Mouse (Mus musculus) frontal cortex, adult (tissue): ENCODE measurements at regions not wholly inside any gene's neighbourhood (a gene's known extent, or its start where the extent isn't known, plus 50 kb on each side); places are given as distances from the start of the nearest gene placed in this dataset.

ENCODE experiments used
- ATAC-seq: cut with Nextera tagmentation; 2 replicates; pipeline ENCODE4 v1.9.2; 2017; ENCODE audit warnings: mild to moderate bottlenecking, moderate library complexity, mixed read lengths; ENCODE audit not compliant: low TSS enrichment

DNA sequence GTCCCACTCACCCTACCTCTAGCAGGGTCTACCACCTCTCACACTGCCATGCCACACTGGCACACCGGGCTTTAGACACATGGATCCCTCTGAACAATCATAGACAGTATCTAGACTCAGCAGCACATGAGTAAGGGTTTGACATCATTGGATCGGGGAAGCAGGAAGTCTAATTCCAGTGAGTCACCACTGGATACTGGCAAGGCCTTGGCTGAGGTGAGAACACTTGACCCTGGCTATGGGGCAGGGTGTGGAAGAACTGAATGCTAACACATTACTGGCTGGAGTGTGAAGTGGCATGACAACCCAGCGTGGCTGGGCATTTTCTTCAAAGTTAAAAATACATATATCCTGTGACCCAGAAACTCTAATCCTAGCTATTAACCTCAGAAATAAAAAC is 114.4 kb downstream of the H2afy start:
- no peak for ATAC-seq

DNA sequence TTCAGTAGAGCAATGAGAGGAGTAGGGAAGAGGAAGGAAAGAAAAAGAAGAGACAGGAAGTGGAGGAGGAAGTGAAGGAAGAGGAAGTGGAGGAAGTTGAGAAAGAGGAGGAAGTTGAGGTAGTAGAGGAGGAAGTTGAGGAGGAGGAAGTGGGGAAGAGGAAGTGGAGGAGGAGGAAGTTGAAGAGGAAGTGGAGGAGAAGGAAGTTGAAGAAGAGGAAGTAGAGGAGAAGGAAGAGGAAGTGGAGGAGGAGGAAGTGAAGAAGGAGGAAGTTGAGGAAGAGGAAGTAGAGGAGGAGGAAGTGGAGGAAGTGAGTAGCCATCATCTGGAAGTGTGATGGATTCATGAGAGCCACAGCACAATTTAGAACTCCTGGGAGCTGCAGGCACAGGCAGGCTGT is 122.2 kb downstream of the H2afy start:
- ATAC-seq = no peak

DNA sequence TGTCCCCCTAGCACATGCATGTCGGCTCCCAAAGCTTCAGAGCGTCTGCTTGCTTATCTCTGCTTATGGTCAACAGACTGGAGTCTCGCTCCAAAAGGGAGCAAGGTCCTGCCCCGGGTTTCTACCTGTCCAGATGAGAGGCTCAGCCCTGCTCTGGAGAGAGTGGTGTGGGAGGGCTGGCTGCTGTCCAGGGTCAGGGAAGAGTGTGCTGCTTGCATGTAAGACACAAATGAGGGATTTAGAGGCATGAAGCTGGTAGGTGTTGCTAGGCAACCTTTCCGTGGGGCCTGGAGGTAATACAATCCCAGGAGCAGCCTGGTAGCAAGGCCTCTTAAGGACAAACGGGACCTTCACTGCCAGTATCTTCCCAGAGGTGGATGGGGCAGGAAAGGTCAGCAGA is 125.7 kb downstream of the H2afy start:
- ATAC-seq = no peak

DNA sequence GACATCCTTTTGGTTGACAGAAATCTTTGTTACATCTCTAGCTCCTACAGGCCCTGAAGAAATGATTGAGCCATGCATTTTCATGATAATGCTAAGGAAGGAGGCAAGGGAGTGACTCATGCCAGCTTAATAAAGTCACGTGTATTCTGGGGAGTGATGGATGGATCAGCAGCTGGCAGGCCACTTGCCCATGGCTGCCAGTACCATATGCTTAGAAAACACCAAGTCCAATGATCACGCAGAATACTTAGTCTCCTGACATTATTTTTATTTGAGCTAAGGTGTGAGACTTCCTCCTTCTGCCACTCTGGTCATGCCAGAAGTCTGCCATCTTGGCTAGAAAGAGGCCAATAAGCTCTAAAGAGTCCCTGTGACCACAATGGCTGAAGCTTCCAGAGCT is 129.3 kb downstream of the H2afy start:
- no peak for ATAC-seq

DNA sequence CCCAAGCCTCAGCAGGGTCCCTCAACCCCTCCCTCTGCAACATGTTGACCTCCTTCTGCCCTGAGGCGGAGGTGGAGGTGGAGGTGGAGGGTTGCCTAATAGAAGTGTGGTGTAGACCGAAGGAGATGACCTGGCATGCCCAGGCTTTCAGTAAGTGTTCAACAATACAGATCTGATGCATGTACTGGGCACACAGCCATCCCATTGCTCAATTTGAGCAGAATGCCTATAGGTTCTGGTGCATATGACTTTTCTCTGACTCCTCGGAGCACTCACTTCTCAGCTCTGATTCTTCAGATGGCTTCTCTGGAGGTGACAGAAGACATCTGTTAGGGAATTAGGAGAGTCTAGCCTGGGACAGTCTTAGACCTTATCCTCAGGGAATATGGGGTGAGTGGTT is 130.4 kb downstream of the H2afy start:
- no peak for ATAC-seq

DNA sequence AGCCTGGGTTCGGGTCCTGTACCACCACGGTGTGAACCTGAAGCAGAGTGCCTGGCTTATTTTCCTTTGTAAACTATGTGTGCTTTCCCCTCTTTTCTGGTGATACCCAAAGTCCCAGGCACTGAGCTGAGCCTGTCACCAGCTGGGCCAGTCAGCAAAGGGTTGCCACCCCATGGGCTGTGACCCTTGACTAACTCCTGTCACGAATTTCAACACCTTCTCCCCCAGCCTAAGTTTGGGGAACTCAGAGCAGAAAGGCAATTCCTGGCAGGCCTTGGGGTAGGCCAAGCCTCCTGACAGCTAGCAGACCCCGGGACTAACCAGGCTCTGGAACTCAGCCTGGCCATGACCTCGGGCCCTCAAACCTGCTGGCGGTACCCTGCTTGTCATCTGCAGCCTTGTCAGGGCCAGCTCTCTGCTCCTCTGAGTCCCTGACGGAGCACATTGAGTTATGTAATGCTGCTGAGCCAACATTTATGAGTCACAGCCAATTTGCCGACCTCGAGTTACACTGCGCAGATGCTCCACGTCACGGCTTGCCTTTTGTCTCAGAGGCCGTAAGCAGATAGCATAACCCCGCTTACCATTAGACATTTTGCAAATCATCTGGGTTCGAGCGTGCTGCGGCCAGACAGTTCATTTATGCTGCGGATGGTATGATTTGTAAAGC is 132.3 kb downstream of the H2afy start:
- ATAC-seq = peak; percentile 93

DNA sequence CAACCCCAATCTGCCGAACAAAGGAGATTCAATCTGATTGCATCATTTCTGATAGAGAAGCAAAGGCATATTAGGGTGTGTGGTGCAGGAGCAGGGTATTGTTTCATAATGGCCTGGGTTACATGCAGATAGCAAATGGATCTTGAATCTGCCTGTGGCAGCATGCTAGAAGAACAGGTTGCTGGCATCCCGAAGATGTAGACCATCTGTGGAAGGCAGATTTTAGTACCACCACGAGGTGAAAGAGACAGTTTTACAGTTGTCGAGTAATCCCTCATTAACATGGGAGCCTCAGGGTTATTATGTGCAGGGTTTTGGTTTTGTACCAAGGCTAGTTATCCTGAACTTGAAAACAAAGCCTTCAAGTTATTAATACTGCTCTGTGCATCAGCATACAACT is 140.9 kb downstream of the H2afy start:
- no peak for ATAC-seq

DNA sequence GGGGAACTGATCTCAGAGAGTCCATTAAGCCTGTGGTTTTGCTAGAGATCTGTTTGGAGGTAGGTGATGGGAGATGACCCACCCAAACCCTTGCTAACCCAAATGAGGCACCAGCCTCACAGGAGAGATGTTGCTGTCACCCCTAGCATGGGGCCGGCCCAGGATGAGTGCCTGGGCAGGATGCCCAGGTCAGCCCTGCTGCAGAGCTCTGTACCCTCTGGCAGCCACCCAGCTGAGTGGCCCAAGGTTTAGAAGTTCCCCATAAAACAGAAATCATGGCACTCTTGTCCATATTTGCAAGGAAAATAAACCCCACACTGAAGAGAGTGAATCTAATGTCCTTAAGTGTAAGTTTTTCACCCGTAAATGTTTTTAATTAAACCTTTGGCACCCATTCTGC is 141.7 kb downstream of the H2afy start:
- no peak for ATAC-seq

DNA sequence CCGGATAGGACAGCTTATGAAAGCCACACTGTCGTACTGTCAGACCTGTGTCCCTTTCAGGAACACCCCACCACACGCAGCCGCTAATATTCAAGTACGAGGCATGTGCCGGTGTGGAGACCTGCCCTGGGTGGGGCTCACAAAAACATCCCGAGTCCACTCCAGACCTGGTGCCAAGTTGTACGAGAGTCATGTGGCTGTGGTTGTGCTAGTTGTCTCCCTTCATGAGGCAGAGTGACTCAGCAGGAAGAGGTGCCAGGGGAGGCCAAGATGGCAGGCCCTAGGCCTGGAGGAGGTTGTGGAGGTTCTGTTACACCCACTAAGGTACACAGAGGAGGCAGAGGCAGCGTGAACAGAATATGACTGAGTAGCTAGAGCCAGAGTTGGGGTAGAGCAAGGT is 143.5 kb downstream of the H2afy start:
- ATAC-seq = no peak

DNA sequence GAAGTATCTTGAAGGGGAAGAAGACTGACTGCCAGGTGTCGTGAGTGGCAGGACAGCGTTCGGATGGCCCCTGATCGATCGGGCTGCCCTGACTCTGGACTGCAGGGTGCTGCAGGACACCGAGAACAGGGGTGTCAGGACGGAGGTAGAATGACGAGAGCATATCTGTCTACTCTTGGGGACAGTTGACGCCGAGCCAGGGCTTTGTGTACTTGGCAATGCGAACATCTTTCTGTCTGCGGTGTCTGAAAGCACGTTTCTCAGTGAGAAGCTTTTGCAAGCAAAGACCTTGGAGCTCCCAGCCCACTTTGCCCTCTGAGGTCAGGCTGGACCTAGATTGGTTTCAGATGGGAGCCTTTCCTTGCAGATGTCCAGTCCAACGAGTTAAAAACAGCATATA is 144.9 kb downstream of the H2afy start:
- ATAC-seq = no peak

DNA sequence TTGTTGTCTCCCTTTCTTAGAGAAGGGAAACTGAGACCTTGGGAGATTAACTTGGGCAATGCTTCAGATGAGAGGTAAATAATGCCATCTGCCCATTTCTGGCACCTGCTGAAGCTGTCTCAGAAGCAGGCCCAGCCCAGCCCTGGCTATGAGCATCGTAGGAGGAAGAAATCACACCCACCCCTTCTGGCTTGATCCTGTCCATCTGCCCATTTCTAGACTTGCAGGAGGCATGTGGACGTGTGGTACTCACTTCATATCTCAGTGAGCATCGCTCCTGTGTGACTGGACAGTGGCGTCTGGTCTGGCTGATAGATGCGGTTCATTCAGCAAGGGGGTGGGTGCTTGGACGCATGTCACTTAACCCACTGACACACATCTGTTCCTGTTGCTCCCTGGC is 146.0 kb downstream of the H2afy start:
- peak; percentile 69; the same call in 1 of the 2 replicates for ATAC-seq

DNA sequence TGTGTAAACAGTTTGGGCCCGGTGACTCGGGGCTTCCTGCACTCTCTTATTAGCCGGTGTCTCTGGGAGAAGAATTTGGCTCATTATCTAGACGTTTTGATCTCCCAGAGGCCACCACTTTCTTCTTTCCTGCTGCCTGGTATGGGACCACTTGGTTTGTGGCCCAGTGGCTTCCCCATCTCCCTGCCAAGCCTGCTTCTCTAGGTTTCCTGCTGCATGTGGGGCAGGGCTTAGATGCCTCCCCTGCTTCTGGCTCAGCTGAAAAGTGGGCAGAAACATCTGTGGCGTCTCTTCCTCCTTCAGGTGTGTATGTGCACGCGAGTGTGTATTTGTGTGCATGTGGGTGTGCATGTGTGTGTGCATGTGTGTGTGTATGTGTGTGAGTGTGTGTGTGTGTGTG is 146.8 kb downstream of the H2afy start:
- ATAC-seq = no peak

DNA sequence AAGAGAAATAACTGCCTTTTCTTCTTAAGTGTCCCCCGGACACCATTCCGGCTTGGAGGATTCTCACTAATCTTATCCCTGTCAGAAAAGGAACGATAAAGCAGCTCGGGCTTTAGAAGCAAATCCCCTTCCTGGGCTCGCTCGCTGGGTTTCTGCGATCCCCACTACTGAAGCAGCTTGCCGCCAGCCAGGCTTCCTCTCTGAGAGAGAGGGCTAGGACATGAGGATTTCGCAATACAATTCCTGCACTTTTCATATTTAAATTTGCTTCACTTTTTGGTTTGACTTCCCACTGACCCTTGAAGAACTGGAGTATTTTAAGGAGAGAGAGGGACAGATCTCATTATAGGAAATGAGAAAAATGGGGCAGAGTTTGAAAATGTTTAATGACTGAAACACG is 149.4 kb upstream of the Pitx1 start:
- no peak for ATAC-seq

DNA sequence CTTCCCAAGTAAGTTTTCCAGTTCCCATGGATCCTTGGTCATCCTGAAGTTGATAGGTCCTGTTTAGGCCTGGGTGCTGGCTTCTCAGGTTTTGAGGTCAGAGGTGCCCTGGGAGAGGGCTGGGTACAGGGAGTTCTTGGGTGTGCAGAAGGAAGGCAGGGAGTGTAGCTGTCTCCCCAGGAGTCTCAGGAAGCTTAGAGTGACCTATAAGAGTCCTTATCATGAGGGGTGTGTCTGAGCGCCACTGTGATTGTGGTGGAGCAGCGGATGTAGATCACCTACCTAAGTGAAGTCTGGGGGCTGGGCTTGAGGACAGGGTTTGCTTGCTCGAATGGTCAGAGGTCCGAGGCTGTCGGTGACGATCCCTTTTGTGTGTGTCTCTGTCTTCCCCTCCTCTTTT is 148.8 kb upstream of the Pitx1 start:
- ATAC-seq = no peak

DNA sequence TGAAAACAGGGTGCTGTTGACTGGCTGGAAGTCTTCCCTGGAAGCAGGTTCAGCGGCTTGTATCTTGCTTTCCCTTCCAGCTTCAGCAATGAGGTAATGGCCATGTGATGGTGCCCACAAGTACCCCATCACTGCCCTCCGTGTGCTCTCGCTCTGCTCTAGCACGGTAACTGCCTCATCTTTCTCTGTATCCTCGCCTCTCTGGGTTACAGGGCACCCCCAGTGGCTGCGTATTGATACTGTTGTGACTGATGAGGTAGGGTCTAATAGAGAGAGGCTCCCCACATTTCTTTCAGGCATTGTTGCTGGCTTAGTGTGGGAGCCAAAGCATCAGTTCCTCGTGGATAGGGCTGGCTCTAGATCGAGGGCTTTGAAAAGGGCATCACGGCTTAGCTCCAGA is 147.9 kb upstream of the Pitx1 start:
- ATAC-seq = no peak

DNA sequence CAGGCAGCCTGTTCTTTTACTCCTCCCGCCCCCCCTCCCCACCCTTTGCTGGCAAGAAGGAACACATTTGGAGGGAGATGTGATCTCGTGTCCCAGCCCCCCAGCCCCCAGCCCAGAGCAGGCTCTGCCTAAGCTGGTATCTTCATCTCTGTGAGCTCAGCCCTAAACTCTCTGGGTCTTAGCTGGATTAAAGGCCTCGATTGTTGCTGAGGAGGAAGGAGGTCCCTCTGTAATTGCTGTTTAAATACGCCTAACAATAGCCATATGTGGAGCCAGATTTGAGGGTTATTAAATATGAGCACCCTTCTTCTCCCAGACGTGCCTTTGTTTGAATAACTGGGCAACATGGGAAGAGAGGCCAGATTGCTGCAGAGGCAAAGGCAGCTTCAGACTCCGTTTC is 145.0 kb upstream of the Pitx1 start:
- ATAC-seq = no peak

DNA sequence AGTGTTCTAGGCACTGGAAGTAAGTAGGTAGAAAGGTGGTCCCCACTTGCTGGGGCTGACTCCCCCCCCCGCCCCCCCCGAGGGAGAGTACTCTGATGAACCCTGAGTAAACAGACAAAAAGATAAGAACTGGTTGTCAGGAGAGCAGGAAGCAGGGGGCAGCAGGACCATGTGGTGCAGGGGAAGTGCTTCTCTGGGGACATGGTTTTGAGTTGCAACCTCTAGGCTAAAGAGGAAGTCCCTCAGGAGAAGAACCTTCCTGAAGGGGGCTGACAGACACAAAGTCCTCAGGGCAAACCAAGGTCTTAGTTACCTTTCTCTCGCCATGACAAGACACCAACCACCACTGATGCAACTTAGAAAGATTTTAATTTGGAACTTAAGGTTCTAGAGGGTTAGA is 141.9 kb upstream of the Pitx1 start:
- no peak for ATAC-seq

DNA sequence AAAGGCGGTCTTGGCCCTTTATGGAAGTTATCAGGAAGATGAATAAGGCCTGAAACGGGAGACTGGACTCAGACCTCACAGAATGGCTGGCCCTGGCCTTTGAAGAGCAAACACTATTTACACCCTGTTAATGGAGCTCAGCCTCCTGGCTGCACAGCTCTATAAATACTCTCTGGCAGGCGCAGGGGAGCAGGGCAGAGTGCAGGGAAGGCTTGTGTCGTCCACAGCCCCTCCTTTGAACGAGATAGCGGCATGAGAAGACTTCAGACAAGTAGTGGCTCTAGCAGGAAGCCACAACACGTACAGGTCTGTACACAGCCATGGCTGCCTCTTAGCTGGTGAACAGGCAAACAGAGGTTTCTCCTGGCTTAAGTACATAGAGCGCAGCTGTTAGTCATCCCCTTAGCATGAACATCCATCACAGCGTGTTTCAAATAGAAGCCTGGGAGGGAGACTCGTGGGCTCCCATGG is 141.0 kb upstream of the Pitx1 start:
- ATAC-seq = no peak

DNA sequence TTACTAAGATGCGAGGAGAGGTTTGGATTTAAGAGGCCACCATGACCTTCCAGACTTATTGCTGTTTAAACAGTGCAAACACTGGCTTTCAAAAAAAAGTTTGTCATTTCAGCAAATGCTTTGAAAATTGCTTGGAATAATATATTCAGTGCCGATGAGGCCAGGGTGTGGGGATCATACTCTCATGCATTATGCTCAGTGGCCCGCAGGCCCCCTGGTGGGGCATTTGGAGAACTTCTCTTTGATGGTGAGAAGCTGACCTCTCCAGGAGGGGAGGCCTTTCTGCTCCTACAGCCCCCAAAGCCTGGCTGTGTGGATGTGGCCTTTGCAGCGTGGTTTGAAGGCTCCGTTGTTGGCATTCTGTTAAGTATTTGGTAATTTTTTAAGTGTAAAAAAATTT is 138.1 kb upstream of the Pitx1 start:
- ATAC-seq = no peak

DNA sequence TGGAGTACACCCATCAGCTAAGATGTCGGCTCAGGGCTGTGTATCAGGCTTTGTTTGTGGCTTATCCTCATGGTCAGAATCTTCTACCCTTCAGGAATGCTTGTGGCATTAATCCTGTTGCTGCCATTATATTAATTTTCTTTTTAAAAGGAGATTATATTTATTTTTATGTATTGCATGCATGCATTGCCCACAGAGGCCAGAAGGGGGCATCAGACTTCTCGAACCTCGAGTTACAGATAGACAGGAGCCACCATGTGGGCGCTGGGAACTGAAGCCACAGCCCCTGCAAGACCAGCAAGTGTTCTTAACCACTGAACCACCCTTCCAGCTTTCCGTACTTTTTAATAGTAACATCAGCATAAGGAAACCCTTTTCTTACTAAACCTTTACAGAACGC is 134.7 kb upstream of the Pitx1 start:
- no peak for ATAC-seq

DNA sequence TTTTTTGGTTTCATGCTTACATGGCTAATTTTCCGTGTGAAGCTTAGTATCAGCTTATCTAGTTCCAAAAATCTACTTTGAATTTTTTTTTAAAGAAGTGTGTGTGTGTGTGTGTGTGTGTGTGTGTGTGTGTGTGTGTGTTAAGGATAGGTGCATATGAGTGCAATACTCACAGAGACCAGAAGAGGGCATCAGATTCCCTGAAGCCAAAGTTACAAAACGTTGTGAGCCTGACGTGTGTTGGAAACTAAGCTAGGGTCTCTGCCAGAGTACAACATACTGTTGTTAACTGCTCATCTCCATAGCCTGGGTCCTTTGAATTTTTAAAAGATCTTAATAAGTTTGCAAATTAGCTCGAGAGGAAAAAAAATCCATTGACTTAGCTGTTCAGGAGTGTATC is 133.5 kb upstream of the Pitx1 start:
- ATAC-seq = no peak

DNA sequence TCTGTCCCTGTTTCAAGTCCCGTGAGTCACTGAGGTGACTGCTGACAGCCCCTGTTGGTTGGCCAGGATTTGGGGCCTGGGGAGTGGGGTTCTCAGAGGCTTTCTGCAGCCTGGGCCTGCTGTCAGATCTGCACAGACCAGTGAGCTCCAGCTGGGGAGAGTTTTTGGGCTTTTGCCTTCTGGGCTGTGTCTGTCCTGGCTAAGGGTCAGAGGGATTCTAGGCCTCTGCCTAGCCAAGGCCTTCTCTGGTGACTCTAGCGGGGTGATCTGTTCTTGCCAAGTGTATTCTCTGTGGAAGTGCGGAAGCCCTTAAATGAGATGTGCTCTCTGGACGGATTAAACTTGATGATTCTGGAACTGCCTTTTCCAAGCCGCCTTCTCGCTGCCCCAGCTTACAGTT is 131.2 kb upstream of the Pitx1 start:
- ATAC-seq = no peak

DNA sequence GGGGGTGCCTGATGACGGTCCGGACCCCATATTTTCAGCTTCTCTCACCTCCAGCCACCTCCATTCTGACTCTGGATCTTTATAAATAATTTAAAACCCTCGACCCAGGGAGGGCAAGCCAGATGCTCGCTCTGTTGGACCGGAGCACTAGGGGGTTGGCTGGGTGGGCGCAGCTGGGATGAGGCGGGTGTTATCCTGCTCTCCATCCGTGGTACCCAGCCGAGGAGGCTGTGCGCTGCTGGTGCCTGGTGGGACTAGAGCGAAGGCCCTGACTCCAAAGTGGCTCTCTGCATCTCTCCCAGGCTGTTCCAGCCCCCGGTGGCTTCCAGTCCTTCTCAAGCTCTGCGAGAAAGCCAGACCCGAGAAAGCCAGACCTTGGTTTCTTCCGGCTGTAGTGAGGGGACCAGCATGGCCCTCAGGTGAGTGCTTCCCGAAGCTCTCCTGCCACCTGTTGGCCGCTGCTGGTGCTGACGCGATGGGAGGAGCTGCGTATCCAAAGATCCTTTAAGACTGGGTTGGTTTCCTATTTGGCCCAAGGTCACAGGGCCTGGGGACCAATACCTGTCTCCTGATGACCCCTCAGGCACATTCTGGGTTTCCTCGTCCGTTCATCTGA is 127.1 kb upstream of the Pitx1 start:
- peak; percentile 59; the same call in 1 of the 2 replicates for ATAC-seq

DNA sequence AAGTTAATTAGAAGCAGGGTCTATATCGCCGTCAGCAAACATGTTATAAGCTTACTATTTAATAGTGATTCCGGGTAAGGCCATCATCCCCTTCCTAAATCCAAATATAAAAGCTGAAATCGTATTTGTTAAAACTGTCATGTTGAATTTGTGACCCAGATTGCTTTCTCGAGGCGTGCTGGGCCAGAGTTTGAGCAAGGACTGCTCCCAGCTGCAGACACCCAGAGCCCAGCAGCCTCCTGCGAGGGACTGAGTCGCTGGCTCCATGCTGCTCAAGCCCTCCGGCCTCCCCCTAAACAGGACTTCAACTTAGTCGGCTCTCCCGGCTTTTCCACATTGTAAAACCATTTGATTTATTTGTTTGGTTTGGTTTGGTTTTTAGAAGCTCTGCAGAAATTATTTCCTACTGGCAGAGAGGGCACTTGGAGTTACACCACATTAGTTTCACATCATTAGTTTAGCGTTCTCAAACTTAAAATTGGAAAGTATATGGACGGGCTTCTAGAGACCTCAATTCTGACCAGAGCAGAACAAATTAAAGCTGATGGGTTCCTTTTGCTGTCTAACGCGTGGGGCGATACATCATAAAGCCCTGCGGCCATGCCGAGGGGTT is 126.4 kb upstream of the Pitx1 start:
- ATAC-seq = no peak
